In the genomic region with DNA sequence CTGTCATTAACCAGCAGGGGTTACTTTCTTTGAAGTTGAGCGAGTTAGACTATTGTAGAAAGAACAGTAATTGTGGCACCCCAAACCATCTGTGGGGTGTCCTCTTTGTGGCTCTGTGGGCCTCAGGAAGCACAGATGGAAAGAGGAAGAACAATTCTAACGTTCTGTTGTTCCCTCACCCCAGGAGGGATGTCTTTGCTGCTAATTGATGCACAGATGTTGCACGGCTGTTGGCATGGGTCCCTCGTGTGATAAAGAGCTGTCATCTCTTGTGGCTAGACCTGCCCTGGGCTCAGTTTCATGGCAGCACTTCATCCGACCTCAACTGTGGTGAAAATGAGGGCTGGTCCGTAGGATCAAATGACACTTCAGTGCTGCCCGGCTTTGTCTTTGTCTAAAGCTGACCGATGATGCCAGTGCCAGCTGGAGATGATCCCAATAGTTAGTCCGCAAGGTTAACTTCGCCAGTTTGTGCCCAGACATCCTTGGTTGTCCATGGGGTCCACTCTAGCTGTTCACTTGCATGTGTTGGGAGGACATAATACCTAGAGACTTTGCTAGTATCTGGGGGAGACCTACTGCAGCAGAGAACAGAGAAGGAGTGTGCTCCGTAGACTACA, we compare ENCODE assay signal across 9 mouse cellular contexts.
A peak's percentile ranks its signal among the peaks of the same experiment; 100 is the strongest.
DNase-seq lines count a peak whose midpoint lies in the region; ATAC-seq and TF ChIP-seq lines count a peak whose summit lies in the region.
"Had no signal": no experiment of that assay in that cellular context is flagged by ENCODE, and none has a peak within 500 bp of the region (broad histone marks: within the 10 kb centered on the region; RNA-seq: fewer than 3 reads in every experiment).

No protein-coding gene starts in this region.

- TF ChIP-seq EP300 in heart, adult 2 months (IDR thresholded peaks at IDR 0.05; ENCODE audit: insufficient read depth, low read depth, low read length), result no peak

- H3K4me3 ChIP-seq in midbrain, embryonic 13.5 days (replicated peaks), result no peak overlapping the region
- no peak overlapping the region for H3K4me3 ChIP-seq in midbrain, embryonic 16.5 days (ENCODE audit: low read depth, low read length)
- H3K4me3 ChIP-seq in heart, adult 2 months, result no peak overlapping the region

- no peak for TF ChIP-seq CTCF in heart, adult 2 months (IDR thresholded peaks at IDR 0.05)

- 41% methylated on average over 11 of the region's 11 CpGs for WGBS in midbrain, embryonic 13.5 days
- 41% methylated on average over 11 of the region's 11 CpGs for WGBS in midbrain, embryonic 16.5 days
- WGBS in heart, adult 2 months, result 37% methylated on average over 11 of the region's 11 CpGs

- no peak overlapping the region for H3K27ac ChIP-seq in midbrain, embryonic 13.5 days
- H3K27ac ChIP-seq in midbrain, embryonic 16.5 days (ENCODE audit: low read length), result no peak overlapping the region
- H3K27ac ChIP-seq in heart, adult 2 months, result no peak overlapping the region

- no peaks in the 10 kb centered on the region for H3K36me3 ChIP-seq in midbrain, embryonic 13.5 days
- H3K36me3 ChIP-seq in midbrain, embryonic 16.5 days (ENCODE audit: control insufficient read depth, insufficient read depth, low read length), result no peaks in the 10 kb centered on the region
- H3K36me3 ChIP-seq in heart, adult 2 months (ENCODE audit: control insufficient read depth, insufficient read depth, low read length), result no peaks in the 10 kb centered on the region

- ATAC-seq in midbrain, embryonic 13.5 days, result peak; percentile 10; the same call in 1 of the 2 replicates
- ATAC-seq in midbrain, embryonic 16.5 days, result no peak

- H3K4me1 ChIP-seq in midbrain, embryonic 13.5 days (replicated peaks), result 0 out of 2 replicates have a peak, but pooled peaks cover 4% of the 10 kb centered on the region
- H3K4me1 ChIP-seq in midbrain, embryonic 16.5 days (ENCODE audit: control insufficient read depth, insufficient read depth, low read length), result no peaks in the 10 kb centered on the region
- no peaks in the 10 kb centered on the region for H3K4me1 ChIP-seq in heart, adult 2 months (ENCODE audit: control insufficient read depth, insufficient read depth, low read length)

- H3K79me2 ChIP-seq in heart, adult 2 months (replicated peaks; ENCODE audit: control insufficient read depth, insufficient read depth, low read length), result no peaks in the 10 kb centered on the region

- no peak overlapping the region for H3K4me2 ChIP-seq in midbrain, embryonic 13.5 days (replicated peaks)
- no peak overlapping the region for H3K4me2 ChIP-seq in midbrain, embryonic 16.5 days (ENCODE audit: low read length)
- H3K4me2 ChIP-seq: midbrain, embryonic 11.5 days had no signal

- intact Hi-C loops in heart, adult 2 months (cut with DNase I), result loop anchor here (5.0 kb wide), 1 partner anchor 1336 kb away; no protein-coding TSS in a partner anchor

- 0 out of 2 replicates have a peak, but pooled peaks cover 4% of the 10 kb centered on the region for H3K27me3 ChIP-seq in midbrain, embryonic 13.5 days
- no peaks in the 10 kb centered on the region for H3K27me3 ChIP-seq in midbrain, embryonic 16.5 days (ENCODE audit: control insufficient read depth, insufficient read depth, low read depth, low read length)
- no peaks in the 10 kb centered on the region for H3K27me3 ChIP-seq in heart, adult 2 months (ENCODE audit: control insufficient read depth, insufficient read depth, low read length)

- H3K9me3 ChIP-seq in midbrain, embryonic 13.5 days, result no peaks in the 10 kb centered on the region
- H3K9me3 ChIP-seq in midbrain, embryonic 16.5 days (replicated peaks; ENCODE audit: control insufficient read depth, low read length, poor library complexity, severe bottlenecking), result no peaks in the 10 kb centered on the region

- DNase-seq in cerebellum, postnatal 10 days, result peak; percentile 47 to 57
- DNase-seq in cerebellum, postnatal 36 days, result no peak
- peak; percentile 18 for DNase-seq in c-Kit-positive CD71-negative TER-119-negative erythroid progenitor cells, embryonic 14.5 days (ENCODE audit: low read depth)
- DNase-seq in retina, embryonic 14.5 days (ENCODE audit: low spot score), result peak; percentile 60
- DNase-seq in heart, adult 2 months, result no peak
- no peak for DNase-seq in right cerebral cortex, adult 2 months (ENCODE audit: low spot score in 2 of 2)

- no peak for TF ChIP-seq POLR2A in heart, adult 2 months (IDR thresholded peaks at IDR 0.05; ENCODE audit: insufficient read depth, low read depth, low read length)

- no peak overlapping the region for H3K9ac ChIP-seq in midbrain, embryonic 13.5 days (replicated peaks)
- no peak overlapping the region for H3K9ac ChIP-seq in midbrain, embryonic 16.5 days (ENCODE audit: low read depth, low read length)
- no peak overlapping the region for H3K9ac ChIP-seq in heart, adult 2 months (ENCODE audit: low read depth, low read length)

Comparison
In these comparisons a context has a peak if more than half of its experiments do, and no peak if none do; other contexts are left out.
1. DNase-seq: peak in cerebellum, postnatal 10 days (2 of 2), c-Kit-positive CD71-negative TER-119-negative erythroid progenitor cells, embryonic 14.5 days (single experiment) and retina, embryonic 14.5 days (single experiment); none in cerebellum, postnatal 36 days (0 of 2), heart, adult 2 months (0 of 2) and right cerebral cortex, adult 2 months (0 of 2).